Mouse (Mus musculus): ENCODE data around the gene Poldip3. TPM values are rescaled to one million over a fixed set of nuclear protein-coding genes. Genes with fewer than 3 reads are reported as not detected.

The Poldip3 gene
- polyA plus RNA-seq, 1 experiment = 219 TPM

DNA sequence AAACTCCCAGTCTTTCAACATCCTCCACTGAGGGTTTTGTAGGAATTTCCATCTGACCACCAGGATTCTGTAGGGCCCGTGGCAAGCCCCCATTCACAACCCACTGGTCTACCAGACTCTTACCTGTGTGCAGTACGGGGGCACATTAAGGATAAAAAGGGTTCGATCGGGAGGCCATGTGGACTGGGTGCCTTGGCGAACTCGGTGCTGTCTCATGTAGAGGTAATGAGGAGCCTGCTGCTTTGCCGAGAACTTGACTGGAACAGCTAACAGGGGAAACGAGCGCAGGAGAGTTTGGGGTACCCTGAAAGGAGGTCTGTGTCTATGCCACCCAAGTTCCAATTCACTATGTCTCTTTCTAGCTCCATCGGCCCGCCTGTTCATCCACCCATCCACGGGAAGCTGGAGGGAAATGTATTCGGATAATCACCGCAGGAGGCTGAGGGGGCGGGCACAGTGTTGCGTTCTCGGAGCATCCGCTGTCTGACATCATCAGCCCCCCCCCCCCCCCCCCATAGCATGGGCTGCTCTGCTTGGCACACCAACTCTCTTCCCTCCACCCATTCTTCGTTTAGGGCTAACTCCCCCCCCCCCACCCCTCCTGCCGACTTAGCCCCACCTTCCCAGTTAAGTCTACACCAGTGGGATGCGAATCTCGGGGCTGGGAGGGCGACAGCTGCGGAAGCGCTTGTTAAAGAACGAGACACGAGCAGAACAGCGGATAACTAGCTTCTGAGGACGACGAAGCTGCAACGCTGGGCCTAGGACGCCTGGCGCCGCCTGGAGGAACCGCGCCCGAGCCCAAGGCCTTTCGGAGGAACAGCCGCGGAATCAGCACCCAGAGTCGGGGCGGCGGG is 27.2 kb downstream of the Poldip3 start:
- TF ChIP-seq GATA1 (IDR thresholded peaks at IDR 0.05; ENCODE audit: low read length) = no peak

DNA sequence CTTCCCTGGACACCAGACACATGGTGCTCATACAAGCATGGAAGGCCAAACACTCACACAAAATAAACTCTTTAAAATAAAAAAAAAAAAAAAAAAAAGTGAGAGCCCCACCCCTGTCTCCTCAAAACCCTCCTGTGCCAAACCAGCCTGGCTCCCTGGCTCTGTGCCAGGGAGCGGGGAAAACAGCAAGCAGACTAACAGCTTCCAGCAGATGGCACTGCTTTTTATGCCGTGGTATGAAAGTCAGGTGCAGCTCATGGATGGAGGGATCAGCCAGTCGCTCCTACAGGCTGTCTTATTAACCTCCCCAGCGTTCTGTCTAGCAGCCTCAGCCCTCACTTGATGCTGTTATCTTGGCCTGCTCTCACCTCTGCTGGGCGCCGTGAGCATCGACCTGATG is 30.8 kb downstream of the Poldip3 start:
- TF ChIP-seq GATA1 (IDR thresholded peaks at IDR 0.05; ENCODE audit: low read length) = no peak

DNA sequence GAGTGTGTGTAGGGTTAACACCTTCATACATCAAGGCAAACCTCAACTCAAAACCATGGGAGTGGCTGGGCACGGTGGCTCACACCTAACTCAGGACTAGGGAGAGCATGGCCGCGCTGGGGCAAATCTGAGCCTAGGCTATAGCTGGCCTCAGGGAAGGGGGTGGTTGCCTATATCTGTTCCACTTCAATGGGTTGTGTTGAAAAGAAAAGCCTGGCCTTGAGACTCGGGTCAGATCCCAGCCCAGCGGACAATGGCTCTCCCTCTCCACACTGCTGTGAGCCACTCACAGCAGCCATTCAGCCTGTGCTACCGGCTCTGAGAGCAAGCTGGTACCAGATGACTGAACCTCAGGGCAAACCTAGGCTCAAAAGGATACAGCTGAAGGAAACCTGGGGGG is 34.1 kb downstream of the Poldip3 start:
- no peak for TF ChIP-seq GATA1 (IDR thresholded peaks at IDR 0.05; ENCODE audit: low read length)

DNA sequence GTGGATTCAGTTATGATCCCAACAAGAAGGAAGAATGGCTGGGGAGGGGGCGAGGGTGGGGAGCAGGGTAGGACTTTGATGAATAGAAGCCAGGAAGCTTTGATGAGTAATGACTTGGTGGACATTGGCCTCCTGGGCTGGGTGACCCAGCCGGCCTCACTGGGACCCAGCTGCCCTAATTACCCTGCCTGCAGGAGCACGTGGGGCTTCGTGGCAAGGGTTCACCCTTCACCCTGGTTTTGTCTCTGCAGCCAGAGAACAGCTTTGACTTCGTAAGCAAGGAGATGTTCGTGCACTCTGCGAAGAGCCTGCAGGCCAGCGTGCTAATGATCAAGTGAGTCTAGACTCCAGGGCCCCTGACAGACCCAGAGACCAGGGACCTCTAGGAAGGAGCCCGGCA is 35.1 kb downstream of the Poldip3 start:
- no peak for TF ChIP-seq GATA1 (IDR thresholded peaks at IDR 0.05; ENCODE audit: low read length)

DNA sequence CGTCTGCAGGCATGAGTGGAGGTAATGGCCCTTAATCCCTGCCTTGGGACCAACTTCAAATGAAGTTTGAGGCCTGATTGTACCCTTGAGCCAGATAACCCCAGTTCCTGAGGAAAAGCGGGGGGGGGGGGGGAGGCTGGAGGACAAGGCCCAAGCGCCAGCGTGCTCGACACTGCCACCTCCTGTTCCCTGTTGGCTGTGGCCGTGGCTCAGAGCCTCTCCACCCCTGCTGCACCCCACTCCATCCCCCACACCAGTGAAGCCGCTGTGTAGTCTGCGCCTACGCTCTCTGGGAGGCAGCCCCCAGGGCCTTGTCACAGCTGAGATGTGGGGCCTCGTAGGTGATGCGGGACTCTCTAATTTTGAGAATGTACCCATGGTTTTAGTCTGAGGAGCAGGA is 36.3 kb downstream of the Poldip3 start:
- no peak for TF ChIP-seq GATA1 (IDR thresholded peaks at IDR 0.05; ENCODE audit: low read length)

DNA sequence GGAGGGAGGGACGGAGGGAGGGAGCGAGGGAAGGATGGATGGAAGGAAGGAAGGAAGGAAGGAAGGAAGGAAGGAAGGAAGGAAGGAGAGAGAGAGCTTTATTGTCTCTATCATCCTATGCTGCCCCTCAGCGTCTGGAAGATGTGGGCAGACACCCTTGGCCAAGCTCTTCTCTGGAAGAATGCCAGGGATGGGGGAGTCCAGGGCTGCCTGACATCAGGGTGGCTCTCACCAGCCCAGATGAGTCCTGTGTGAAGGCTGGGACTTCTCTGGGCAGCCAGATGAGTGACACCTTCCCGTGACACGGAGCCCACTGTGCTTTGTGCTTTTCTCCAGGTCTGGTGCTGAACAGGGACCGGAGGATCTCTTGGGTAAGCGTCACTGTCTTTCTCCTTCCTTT is 37.3 kb downstream of the Poldip3 start:
- TF ChIP-seq GATA1 (IDR thresholded peaks at IDR 0.05; ENCODE audit: low read length) = no peak

DNA sequence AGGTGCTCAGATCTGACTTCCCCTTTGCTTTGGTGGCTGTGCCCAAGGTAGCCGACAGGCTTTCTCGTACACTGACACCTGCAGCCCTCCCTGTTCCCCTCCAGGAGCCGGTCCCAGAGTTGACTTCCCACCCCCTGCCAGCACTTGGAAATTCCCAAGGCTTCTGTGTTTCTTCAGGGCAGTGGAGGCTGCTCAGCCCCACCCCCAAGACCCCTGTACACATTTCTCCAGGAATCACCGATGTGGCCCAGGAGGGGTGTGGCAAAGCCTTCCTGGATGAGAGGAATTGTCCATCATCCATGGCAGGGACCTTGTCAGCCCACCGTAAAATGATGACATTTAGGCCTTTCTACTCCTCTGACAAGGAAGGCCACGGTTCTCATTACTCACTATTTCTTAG is 37.9 kb downstream of the Poldip3 start:
- TF ChIP-seq GATA1 (IDR thresholded peaks at IDR 0.05; ENCODE audit: low read length) = no peak

- TF ChIP-seq GATA1 (IDR thresholded peaks at IDR 0.05; ENCODE audit: low read length) = no peak
Observed at GRCm38 (mm10) chr15:83107814-83108213, 41.4 kb downstream of the Poldip3 start.

GRCm38 (mm10) chr15:83106426-83106825 is 42.8 kb downstream of the Poldip3 start:
- no peak for TF ChIP-seq GATA1 (IDR thresholded peaks at IDR 0.05; ENCODE audit: low read length)

DNA sequence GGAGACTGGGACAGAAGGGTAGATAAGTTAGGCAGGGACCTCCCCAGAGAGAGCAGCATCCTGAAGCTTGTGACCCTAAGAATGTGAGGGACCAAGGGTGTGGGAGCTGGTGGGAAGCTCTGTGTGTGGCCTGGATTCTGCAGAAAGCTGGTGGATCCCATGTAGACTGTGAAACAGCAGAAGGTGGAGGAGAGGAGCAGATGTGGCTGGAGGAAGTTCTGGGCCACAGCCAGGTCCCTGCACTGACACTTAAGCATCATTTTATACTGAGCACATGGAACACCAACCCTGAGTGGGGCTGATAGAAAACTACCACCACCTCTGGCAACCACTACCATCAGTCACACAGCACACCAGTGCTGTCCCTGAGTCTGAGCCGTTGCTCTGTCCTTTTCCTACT is 46.1 kb downstream of the Poldip3 start:
- no peak for TF ChIP-seq GATA1 (IDR thresholded peaks at IDR 0.05; ENCODE audit: low read length)

DNA sequence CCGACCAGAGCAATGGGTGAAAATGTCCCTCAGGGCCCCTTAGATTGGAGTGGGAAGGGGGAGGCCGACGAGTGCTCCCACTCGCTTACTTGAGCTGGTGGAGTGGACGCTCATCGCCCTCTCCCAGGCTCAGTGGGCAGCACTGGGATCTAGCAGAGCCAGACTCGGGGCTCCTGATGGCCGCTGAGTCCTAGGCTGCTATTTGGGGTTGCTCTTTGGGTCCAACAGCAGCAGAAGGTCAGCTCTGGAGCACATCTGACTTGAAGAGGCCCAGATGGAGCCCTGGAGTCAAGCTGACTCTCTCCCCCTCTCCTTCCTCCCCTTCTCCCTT is 48.9 kb downstream of the Poldip3 start:
- TF ChIP-seq GATA1 (IDR thresholded peaks at IDR 0.05; ENCODE audit: low read length) = no peak

DNA sequence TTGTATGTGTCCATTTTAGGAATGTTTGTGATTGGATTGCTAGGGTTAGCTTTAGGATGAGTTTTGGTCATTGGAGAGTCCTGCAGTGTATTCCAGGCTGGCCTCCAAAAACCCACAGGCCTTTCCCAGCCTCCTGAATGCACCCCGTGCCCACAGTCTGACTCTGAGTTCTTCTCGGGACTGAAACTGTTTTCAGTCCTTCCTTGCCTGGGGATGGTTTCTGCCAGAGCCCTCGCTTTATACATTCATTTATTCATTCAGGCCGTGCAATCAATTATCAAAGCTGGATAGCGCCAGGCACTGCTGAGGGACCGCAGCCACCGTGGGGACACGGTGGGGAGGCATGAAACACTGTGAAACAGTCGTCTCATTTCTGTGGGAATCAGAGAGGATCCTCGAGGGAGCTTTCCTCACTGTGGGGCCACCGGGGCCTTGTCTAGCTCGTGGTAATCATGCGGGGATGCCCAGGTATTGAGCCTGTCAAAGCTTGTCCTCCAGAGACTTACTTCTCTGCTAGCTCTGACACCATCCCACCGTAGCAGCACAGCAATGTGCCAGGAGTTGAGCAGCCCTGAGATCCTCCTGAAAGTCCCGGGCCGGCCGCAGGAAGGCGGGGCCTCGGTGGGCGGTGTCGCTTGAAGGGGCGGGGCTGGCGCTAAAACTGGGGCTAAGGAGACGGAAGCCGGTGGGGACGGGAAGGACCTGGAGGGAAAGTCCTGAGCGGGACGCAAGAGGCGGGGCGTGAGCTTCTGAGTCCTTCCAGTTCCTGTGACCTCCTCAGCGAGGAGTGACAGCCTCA is 49.5 kb downstream of the Poldip3 start:
- TF ChIP-seq GATA1 (IDR thresholded peaks at IDR 0.05; ENCODE audit: low read length) = no peak

GRCm38 (mm10) chr15:83095950-83096349 is 53.2 kb downstream of the Poldip3 start:
- TF ChIP-seq GATA1 (IDR thresholded peaks at IDR 0.05; ENCODE audit: low read length) = no peak

DNA sequence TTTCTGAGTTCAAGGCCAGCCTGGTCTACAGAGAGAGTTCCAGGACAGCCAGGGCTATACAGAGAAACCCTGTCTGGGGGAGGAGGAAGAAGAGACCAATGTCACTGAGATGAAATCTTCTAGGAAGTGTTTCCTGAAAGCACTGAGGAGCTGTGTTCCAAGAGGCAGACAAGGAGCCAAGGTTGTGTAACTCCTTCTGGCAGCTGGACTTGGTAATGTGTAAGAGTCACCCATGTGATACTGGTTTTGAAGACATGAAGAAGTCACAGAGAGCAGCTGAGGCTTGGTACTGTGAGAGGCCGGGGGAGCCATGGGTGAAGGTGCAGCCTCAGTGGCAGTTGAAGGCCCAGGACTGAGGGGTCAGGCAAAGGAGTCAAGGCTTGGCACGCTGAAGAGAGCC is 55.5 kb downstream of the Poldip3 start:
- no peak for TF ChIP-seq GATA1 (IDR thresholded peaks at IDR 0.05; ENCODE audit: low read length)

DNA sequence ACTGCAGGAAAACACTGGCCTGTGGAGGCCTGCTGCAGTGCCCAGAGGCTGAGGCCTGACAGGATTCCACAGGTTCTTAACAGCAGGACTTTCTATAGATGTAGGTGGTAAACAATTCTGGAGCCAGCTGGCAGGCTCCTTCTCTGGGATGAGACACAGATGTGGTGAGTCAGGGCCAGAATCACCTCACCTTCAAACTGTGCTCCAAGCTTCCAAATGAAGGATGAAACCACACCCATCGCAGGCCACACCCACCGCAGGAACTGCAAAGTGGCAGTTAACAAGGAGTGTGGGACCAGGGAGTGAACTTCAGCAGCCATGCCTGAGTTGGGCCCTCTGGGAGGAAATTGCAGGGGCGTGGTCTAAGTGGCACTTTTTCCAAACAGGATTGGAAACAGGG is 58.3 kb downstream of the Poldip3 start:
- no peak for TF ChIP-seq GATA1 (IDR thresholded peaks at IDR 0.05; ENCODE audit: low read length)

DNA sequence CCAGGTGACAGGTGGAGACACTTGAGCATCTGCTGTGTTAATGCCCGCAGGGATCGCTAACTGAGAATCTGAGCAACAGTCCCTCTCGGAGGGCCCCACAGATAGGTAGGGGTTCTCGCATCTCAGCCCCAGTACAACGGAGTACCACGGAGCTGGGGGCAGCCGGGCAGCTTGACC is 59.9 kb downstream of the Poldip3 start, which contains the start of gene Serhl:
Gene Serhl, plus strand, starts transcription at position 78 of the 177 bp plus-strand sequence.
- no peak for TF ChIP-seq GATA1 (IDR thresholded peaks at IDR 0.05; ENCODE audit: low read length)
